Mouse (Mus musculus) erythroblast, embryonic 14.5 days (primary cell): ENCODE measurements around the gene Emsy.

Source experiments
- GATA1 ChIP-seq: IDR thresholded peaks from 2 replicates; pipeline ENCODE4 v1.6.1; 2012; ENCODE audit warnings: low read length, inconsistent platforms, mixed read lengths
- TAL1 ChIP-seq: IDR thresholded peaks from 3 replicates; pipeline ENCODE4 v1.6.1; 2012; ENCODE audit warnings: low read length, inconsistent platforms, mixed read lengths

DNA sequence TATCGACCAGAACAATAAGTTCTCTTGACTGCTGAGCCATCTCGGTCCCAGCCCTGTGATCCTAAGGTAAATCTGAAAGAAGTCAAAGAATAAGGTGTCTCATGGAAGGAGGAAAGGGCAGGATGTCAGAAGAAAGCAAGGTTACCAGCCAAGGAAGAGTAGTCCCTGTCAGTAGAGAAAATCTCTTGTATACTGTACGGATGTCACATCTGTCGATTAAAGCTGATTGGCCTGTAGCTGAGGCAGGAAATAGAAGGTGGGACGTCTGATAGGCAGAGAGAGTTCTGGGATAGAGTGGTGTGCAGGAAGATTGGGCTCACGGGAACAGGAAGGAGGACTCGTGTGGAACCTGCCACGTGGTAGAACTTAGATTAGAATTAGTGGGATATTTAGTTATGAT is 94.4 kb downstream of the Emsy start:
- TF ChIP-seq TAL1 (no peak), GATA1 (no peak)
